Mouse (Mus musculus): ENCODE results near the gene Slc45a2. TPM values are rescaled to one million over a fixed set of nuclear protein-coding genes. Genes with fewer than 3 reads are reported as not detected.

The Slc45a2 gene
- total RNA-seq, 1 experiment from 2014 or later, result not detected

DNA sequence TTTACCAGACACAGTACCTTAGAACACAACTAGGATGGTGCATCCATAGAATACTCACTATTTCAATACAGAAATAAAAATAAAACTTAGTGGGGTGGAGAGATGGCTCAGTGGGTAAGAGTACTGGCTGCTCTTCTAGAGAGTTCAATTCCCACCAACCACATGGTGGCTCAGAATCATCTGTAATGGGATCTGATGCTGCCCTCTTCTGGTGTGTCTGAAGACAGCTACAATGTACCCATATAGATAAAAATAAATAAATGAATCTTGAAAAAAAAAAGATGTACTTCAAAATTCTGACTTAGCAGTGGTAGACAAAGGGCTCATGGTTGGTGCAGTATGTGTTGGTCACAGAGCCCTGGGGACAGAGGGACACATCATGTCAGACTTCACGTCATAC, 9.0 kb upstream of the Slc45a2 start:
- no peak for ATAC-seq (replicated peaks; ENCODE audit: insufficient number of reproducible peaks, low FRiP score, low TSS enrichment, poor library complexity, severe bottlenecking)

DNA sequence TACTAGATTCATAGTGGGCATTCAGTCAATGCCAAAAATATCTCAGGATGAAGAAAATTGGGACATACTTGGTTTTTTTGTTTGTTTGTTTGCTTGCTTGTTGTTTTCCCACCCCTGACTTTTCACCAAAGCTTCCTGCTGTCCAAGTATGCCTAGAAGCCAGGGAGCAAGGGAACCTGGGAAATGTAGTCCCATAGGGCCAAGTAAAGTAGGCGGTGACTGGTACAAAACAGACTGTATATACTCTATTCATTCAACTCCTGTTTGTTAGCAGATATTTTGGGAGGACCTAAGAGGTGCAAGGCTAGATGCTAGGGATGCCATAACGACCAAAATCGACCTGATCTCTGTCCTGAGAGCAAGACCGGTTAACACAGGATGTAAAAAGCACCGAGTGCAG, 689 bp upstream of the Slc45a2 start:
- ATAC-seq (replicated peaks; ENCODE audit: insufficient number of reproducible peaks, low FRiP score, low TSS enrichment, poor library complexity, severe bottlenecking), result no peak

DNA sequence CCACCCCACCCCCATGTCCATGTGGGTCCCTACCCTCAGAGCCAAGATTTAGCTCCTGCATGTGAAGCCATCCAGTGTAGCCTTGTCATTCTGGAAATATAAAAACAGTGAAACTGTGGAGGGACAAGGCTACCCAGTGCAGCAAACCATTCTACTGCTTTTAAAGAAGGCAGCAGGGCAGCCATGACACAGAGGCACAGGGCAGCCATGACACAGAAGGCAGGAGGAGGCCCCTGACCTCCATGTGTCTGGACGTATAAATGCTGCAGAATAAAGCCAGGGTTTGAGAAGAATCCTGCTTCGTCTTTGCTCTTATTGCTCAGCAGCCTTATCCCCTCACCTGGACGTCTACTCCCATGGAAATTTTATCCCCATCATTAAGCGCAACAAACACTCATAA, 3.3 kb downstream of the Slc45a2 start:
- no peak for ATAC-seq (replicated peaks; ENCODE audit: insufficient number of reproducible peaks, low FRiP score, low TSS enrichment, poor library complexity, severe bottlenecking)

DNA sequence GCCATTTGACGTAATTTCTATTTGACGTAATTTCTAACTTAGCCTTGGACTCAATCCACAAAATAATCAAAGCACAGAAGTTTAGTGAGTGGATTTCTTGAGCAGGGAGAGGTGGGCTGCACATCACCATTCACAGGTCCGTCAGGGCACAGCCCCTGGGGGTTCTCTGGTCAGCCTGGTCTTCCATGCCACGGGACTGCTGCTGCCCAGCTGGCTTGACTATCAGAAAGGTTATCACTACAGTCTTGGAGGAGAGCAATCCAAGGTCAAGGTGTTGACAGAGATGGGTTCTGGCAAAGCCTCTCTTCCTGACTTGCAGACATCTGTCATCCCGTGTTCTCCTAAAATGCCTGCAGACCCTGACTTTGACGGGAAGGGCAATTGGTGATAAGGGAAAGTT, 4.1 kb downstream of the Slc45a2 start:
- ATAC-seq (replicated peaks; ENCODE audit: insufficient number of reproducible peaks, low FRiP score, low TSS enrichment, poor library complexity, severe bottlenecking), result no peak

DNA sequence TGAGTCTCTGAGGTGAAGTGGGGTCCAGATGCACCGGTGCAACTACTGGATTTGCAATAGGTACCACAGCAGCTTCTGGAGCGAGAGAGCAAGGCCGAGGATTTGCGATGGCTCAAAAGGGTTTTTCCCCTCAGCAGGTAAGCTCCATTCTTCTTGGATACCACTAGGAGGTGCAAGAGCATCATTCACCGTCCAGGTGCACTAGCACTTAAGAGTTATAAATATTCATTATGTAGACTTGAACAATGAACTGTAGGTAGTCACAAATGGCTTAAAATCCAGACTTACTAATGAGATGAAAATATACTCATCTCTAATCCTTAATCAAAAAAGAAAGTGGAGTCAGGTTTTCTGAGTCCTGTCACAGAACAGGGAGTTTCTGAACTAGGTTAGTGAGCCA, 8.2 kb downstream of the Slc45a2 start:
- ATAC-seq (replicated peaks; ENCODE audit: insufficient number of reproducible peaks, low FRiP score, low TSS enrichment, poor library complexity, severe bottlenecking), result no peak

DNA sequence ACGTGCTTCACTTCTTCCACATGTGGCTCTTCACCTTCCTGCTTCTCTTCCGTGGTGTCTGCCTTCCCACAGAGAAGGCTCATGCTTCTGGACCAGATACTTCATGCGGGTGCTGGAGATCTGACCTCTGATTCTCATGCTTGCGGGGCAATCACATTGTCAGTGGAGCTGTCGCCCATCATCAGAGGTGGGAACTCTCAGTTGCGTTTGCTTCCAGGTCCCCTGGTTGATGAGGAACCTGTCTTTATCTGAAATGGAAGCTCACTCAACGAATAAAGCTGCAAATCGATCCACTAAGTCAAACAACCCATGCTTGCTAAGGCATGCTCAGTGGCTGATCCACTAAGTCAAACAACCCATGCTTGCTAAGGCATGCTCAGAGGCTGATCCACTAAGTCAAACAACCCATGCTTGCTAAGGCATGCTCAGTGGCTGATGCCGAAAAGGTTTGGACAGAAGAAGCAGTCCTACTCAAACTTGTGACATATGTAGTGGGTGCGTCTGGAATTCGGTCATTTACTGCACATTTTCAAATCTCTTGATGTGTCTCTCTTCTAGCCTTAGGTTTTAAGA, 10.5 kb downstream of the Slc45a2 start:
- ATAC-seq (replicated peaks; ENCODE audit: insufficient number of reproducible peaks, low FRiP score, low TSS enrichment, poor library complexity, severe bottlenecking), result no peak

DNA sequence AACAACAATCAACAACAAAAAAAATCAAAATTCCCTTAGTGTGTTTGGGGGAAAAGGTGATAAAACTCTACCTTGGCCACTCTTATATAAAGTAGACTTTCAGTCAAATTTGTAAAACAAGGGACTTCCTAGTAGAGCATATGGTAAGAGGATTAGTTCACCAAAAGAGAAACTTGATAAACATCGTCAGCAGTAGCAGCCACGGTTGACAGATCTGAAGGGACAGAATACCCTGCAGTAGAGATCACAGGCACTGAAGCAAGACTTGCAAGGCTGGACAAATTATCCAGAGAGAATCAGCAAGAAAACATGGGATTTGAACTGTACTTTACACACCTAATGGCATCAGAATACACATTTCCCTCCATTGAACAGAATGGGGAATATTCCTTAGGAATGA, 14.4 kb downstream of the Slc45a2 start:
- no peak for ATAC-seq (replicated peaks; ENCODE audit: insufficient number of reproducible peaks, low FRiP score, low TSS enrichment, poor library complexity, severe bottlenecking)

DNA sequence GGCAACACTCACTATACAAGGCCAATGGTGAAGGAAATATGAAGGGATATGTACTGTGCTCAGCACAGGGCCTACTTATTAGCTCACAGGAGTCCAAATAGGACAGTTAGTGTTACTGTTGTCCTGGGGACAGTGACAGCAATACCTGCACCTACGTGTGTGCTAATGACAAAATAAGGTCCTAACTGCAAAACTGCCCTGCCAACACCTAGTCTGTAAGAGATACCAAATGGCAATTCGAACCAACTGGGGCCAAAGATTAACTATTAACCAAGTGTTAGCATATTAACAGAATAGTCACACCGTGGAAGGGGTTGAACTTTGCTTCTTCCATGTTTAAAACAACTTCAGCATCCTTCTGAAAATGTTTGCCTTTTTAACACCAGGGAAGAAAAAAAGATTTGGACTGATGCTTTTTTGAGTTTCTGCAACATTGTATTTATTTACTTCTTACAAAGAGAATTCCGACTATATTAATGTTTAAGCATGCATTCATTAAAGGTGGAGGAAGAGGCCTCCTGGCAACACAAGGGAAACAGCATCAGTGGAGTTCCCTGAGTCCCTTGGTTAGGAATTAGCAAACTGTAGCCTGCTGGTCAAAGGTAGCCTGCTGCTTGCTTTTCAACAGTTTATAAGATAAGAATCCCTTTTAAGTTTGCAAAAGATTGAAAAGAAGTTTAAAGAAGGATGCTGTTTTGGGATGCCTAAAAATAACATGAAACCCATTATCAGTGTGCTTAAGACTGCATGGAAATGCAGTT, 26.5 kb downstream of the Slc45a2 start:
- no peak for ATAC-seq (replicated peaks; ENCODE audit: insufficient number of reproducible peaks, low FRiP score, low TSS enrichment, poor library complexity, severe bottlenecking)

DNA sequence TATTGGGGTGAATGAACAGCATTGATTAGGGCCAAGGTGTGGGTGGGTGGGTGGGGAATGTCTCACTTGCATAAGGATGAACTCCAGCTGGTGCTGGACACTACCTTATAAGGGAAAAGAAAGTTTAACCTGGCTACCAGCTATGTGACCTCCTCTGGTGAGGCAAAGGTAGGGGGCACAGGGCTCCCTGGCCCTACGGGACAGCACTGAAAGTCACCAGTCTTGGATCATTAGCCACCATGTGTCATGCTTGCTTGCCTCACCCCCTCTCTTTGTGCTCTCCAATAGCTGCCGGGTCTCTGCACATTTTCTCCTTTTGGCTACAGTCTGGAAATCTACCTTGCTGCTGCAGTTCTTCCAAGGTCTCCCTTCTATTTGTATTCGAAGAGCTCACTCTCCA, 29.7 kb downstream of the Slc45a2 start:
- no peak for ATAC-seq (replicated peaks; ENCODE audit: insufficient number of reproducible peaks, low FRiP score, low TSS enrichment, poor library complexity, severe bottlenecking)

DNA sequence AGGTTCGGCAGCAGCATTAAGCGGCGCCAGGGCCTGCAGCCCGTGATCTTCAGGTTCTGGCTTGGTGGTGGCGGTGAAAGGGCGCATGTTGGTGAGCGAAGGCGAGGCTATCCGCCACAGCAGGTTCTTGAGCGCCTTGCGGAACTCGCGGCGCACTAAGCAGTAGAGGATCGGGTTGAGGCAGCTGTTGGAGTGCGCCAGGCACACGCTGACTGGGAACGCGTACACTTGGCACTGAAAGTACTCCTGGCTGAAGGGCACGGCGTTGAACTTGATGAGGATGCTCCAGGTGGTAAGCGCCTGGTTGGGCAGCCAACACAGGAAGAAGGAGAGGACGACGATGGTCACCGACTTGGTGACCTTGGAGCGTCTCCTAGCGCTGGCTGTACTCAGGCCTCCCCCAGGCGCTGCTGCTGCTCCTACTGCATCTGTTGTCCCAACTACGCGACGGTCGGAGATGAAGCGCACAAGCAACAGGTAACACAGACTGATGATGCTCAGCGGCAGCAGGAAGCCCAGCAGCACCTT, 35.5 kb downstream of the Slc45a2 start:
- no peak for ATAC-seq (replicated peaks; ENCODE audit: insufficient number of reproducible peaks, low FRiP score, low TSS enrichment, poor library complexity, severe bottlenecking)

DNA sequence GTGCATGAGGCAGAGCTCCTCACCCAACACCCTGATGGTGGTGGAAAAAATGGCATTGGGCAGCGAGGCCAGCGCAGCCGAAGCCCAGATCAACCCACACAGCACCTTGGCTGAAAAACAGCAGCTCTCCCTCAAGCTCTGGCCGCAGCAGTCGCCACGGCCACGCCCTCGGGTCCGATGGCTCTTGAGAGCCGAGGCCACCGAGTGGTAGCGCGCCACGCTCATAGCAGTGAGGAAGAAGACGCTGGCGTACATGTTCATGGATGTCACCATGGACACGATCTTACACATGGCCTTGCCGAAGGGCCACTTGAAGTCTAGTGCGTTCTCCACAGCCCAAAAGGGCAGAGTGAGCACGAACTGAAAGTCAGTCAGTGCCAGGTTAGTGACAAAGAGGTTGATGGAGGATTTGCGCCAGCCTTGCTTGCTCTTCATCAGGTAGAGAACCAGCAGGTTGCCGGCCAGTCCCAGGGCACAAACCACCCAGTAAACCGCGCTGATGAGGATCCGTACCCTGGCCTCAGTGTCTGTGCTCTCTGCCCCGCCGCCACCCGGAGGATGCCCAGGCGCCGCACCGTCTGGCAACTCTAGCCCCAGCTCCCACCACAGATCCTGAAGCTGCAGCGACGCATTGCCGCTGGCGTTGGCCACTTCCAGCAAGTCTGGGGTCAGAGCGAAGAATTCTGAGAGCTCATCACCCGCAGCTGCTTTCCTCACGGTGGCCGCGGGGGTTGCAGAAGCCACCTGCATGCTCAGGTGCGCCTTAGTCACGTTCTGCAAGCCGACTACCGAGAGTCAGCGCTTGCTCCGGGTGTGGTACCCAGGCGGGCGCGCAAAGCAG, 36.2 kb downstream of the Slc45a2 start:
- ATAC-seq (replicated peaks; ENCODE audit: insufficient number of reproducible peaks, low FRiP score, low TSS enrichment, poor library complexity, severe bottlenecking), result no peak

DNA sequence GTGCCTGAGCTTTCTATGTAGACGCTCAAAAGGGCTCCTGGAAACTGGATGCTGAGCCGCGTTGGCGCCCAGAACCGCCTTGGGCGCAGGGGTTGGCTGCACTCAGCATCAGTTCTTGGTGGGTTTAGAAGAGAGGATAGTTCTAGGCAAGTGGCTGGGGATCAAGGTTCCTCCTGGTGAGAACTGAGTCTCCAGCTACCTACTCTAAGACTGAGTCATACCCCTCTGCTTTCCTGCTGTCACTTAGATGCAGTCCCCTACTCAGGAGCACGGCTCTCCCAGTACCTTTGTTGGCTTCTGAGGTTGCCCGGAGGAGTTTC, 36.8 kb downstream of the Slc45a2 start:
- no peak for ATAC-seq (replicated peaks; ENCODE audit: insufficient number of reproducible peaks, low FRiP score, low TSS enrichment, poor library complexity, severe bottlenecking)

DNA sequence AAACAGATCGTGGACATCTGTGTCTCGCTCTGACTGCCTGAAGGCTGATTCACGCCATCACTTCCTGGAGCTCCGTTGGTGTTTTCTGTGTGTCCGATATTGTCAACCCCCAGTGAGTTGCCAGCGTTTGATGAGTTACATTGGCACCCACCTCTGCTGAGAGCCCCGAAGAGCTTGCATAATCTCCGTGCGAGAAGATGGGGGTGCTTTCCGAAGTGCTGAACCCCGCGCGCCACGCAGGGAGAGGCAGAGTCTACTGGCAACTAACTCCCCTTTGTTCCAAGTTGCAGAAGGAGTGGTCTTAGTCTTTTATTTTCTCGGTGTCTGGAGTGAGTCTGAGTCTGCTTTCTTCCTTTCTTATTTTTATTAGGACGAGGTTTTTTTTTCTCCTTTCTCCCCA, 37.2 kb downstream of the Slc45a2 start, which contains the start of gene Rxfp3:
Gene Rxfp3 (minus strand): TSS at position 281 of the 400 bp plus-strand sequence.
- ATAC-seq (replicated peaks; ENCODE audit: insufficient number of reproducible peaks, low FRiP score, low TSS enrichment, poor library complexity, severe bottlenecking), result no peak

DNA sequence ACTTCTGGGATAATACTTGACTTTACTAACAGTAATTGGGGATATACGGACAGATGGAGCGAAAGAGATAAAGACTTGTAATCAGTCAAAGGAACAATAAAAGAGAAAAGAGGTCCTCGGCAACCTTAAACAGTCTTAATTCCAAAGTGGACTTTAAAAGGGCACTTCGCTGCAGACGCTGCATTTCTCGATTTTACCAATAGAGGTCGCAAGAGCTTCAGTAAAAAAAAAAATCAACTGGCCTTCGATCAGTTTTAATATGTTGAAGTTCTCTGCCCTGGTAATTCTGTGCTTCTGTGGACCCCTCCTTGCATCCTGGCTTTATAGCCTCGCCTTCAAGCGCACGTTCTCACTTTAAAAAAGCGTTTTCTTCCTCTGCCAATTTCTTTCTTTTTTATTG, 38.0 kb downstream of the Slc45a2 start:
- no peak for ATAC-seq (replicated peaks; ENCODE audit: insufficient number of reproducible peaks, low FRiP score, low TSS enrichment, poor library complexity, severe bottlenecking)

DNA sequence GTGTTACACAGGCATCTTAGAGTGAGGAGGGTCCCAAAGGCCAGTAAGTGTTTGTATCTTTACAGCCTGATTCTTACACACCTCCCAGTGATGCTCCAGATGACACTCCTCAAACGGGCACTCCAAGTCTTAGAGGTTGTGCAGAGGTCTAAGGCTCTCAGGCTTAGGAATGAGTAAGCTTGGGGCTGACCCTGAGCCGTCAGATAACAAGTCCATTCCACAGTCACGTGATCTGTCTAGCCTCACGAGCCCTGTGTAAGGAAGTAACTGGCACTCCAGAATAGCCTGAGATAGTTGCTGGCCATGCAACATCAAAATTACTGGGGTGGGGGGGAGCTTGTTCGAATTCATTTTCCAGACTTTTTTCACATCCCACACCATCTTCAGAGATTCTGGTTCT, 39.5 kb downstream of the Slc45a2 start:
- no peak for ATAC-seq (replicated peaks; ENCODE audit: insufficient number of reproducible peaks, low FRiP score, low TSS enrichment, poor library complexity, severe bottlenecking)

DNA sequence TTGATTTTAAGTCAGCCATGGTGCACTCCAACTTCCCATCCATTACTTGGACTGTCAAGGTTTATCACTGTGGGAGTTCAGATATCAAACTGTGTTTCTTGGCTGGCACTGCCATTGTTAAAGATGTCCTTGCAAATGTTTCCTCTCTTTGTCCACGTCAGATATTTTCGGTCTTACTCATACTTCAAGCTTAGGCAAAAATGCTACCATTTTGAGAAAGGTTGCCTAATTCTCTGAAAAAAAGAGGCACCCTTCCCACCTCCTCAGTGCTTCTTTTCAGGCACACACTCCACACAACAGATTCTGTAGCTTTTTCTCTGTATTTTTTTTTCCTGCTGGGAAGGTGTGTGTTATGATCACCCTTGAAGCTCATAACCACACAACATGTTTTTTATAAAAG, 40.7 kb downstream of the Slc45a2 start:
- no peak for ATAC-seq (replicated peaks; ENCODE audit: insufficient number of reproducible peaks, low FRiP score, low TSS enrichment, poor library complexity, severe bottlenecking)

DNA sequence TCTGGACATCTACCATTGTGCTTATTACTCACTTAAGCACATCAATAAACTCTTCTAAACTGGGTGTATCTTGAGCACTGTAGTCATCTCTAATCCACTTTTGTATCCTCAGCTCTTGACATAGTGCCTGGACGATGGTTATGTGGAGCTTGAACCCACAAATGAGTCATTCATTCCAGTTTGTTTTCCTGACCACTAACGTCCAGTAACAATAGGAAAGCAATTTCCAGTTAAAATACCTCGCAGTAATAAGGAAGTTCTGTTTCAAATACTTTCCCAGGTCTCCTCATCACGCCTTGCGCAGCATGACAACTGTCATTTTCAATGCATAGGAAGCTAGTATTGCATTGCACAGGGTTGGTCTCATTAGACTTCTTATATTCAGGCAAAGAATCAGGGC, 42.3 kb downstream of the Slc45a2 start:
- ATAC-seq (replicated peaks; ENCODE audit: insufficient number of reproducible peaks, low FRiP score, low TSS enrichment, poor library complexity, severe bottlenecking), result no peak

DNA sequence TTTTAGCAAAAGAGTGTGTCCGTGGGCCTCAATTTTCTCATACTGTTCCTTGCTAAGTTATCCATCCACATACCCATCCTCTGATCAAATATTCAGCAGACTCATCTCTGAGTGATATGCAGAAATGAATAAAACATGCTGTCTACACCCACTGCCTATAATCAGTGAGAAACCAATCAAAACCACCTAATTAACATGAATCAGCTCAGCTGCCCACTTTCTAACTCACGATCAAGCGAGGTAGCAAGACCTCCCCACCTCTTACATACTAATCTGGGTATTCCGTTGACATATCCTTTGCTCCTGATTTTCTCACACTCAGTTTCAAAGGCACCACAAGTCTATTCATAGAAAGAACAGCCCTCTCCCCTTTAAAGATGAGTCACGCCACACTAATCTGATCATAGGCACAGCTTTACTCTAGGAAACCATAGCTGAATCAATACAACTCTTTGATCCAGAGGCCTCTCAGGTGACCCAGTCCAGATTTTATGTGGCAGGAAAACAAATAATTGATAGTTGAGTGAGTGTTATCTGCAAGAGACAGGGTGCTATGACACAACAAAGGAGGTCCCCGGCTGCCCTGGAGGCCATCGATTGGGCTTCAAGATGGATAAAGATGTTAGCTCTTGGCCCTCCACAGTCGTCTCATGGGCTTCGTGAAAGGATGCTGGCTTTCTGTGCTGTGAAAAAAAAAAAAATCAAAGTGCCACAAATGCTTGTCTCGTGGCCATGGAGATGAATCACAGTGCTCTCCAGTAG, 53.3 kb downstream of the Slc45a2 start:
- no peak for ATAC-seq (replicated peaks; ENCODE audit: insufficient number of reproducible peaks, low FRiP score, low TSS enrichment, poor library complexity, severe bottlenecking)

DNA sequence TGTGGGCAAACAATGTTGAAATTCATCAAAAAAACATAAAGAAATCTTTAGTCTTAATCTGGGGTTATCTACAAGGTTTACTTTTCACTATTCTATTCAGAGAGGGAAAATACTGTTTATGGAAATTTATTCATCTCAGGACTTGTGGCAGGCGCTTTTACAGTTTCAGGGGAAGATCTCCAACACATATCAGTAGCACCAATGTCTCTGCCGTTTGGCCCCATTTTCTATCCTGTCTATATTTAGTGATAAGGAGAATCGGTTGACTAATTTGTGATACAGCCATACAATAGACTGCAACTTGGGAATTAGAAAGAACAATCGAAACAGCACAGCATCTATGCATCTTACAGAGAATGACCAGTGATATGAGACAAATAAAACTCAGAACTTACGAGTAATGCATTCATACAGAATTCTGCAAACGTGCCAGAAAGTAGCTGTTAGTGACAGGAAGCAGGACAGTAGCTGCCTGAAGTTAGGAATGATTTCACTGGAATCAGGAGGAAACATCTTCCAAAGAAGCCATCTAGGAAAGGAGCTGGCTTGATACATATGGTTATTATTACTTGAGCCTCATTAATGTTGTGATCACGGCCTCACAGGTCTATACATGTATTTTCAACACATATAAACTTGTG, 54.0 kb downstream of the Slc45a2 start:
- ATAC-seq (replicated peaks; ENCODE audit: insufficient number of reproducible peaks, low FRiP score, low TSS enrichment, poor library complexity, severe bottlenecking), result no peak

Measured in monocyte, adult 5-6 weeks (primary cell).